In the genomic region with DNA sequence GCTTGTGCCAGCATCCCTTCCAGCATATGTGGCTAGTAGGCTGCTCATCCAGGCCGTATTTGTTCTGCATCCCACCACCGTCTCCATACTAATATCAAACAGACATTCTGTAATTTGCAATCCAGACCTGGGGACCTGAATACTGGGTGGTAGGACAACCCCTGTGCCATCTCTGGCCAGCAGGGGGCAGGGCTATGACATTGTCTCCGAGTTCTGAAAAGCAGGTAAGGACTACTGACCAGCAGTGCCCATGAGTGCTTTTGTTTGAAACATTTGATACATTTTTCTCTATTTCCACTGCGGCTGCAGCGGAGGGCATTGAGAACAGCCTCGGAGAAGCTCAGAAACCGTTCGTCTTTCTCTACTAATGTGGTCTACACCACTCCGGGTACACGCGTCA, we compare ENCODE assay signal across 11 mouse cellular contexts. TPM values are rescaled to one million over a fixed set of nuclear protein-coding genes. Genes with fewer than 3 reads are reported as not detected.
DNase-seq lines count a peak whose midpoint lies in the region; ATAC-seq and TF ChIP-seq lines count a peak whose summit lies in the region.
"Had no signal": no experiment of that assay in that cellular context is flagged by ENCODE, and none has a peak within 500 bp of the region (broad histone marks: within the 10 kb centered on the region; RNA-seq: fewer than 3 reads in every experiment).

No protein-coding gene starts in this region.

- no peaks in the 10 kb centered on the region for H3K27me3 ChIP-seq in cerebellum, adult 2 months (ENCODE audit: control insufficient read depth, insufficient read depth, low read length)
- no peaks in the 10 kb centered on the region for H3K27me3 ChIP-seq in limb, embryonic 10.5 days (ENCODE audit: low read depth, poor library complexity, severe bottlenecking)
- H3K27me3 ChIP-seq: embryonic facial prominence, embryonic 13.5 days had no signal

- H3K27ac ChIP-seq in cerebellum, adult 2 months (ENCODE audit: insufficient read depth, low read length): no peak overlapping the region
- H3K27ac ChIP-seq in limb, embryonic 10.5 days: no peak overlapping the region
- H3K27ac ChIP-seq: embryonic facial prominence, embryonic 13.5 days; macrophage had no signal

- no peak for ATAC-seq in megakaryocyte progenitor cell, adult 5-6 weeks (replicated peaks; ENCODE audit: poor library complexity)

- 82% methylated on average over 11 of the region's 11 CpGs for WGBS in cerebellum, adult 2 months
- WGBS in limb, embryonic 10.5 days: 87% methylated on average over 11 of the region's 11 CpGs

- TF ChIP-seq POLR2A in cerebellum, adult 2 months (IDR thresholded peaks at IDR 0.05; ENCODE audit: borderline replicate concordance, insufficient read depth, low read length): no peak

- DNase-seq in cerebellum, adult 2 months: peak; percentile 44 to 56
- DNase-seq in cerebellum, adult 11 months: no peak
- DNase-seq in ovary, postnatal 14 days (ENCODE audit: low spot score): peak; percentile 15
- DNase-seq in ovary, postnatal 36 days (ENCODE audit: low spot score): no peak
- peak; percentile 39 for DNase-seq in limb, embryonic 10.5 days (ENCODE audit: low spot score)
- DNase-seq in right cerebral cortex, postnatal 36 days (ENCODE audit: low spot score in 2 of 2): no peak
- no peak for DNase-seq in layer of hippocampus, adult 9-11 months

- peaks cover 36% of the 10 kb centered on the region for H3K4me1 ChIP-seq in cerebellum, adult 2 months (ENCODE audit: control insufficient read depth, insufficient read depth, low read length)
- H3K4me1 ChIP-seq in limb, embryonic 10.5 days: peaks cover 11% of the 10 kb centered on the region

- H3K36me3 ChIP-seq in limb, embryonic 10.5 days: no peaks in the 10 kb centered on the region
- H3K36me3 ChIP-seq: embryonic facial prominence, embryonic 13.5 days had no signal

- no peak overlapping the region for H3K4me3 ChIP-seq in cerebellum, adult 2 months (replicated peaks; ENCODE audit: insufficient read depth, low read depth, low read length)
- no peak overlapping the region for H3K4me3 ChIP-seq in limb, embryonic 10.5 days
- H3K4me3 ChIP-seq: embryonic facial prominence, embryonic 13.5 days had no signal

- no peaks in the 10 kb centered on the region for H3K9me3 ChIP-seq in limb, embryonic 10.5 days (replicated peaks)
- H3K9me3 ChIP-seq: embryonic facial prominence, embryonic 13.5 days had no signal

- peak; percentile 53; the same call in 1 of the 2 replicates for TF ChIP-seq CTCF in cerebellum, adult 2 months (IDR thresholded peaks at IDR 0.05; ENCODE audit: borderline replicate concordance, insufficient read depth, low read depth, low read length)

RNA-seq across cellular contexts. Expression of a gene that starts 44.0 kb away (rescaled TPM):
- polyA plus RNA-seq in cerebellum, adult 2 months (2012; rRNA removed): not detected in 2 replicates
- polyA plus RNA-seq in limb, embryonic 10.5 days (2016; fragmentation: Nextera tagmentation; extraction: Ambion mirVana): not detected in 2 replicates
- total RNA-seq in megakaryocyte progenitor cell, adult 5-6 weeks (2015): not detected in 2 replicates
- not detected in 2 replicates for total RNA-seq in megakaryocyte progenitor cell, adult 5-6 weeks (2017)
- polyA plus RNA-seq: embryonic facial prominence, embryonic 13.5 days; macrophage; spleen, adult 2 months had no signal

RNA-seq across cellular contexts. Expression of a gene that starts 53.2 kb away (rescaled TPM):
- polyA plus RNA-seq in cerebellum, adult 2 months (2012; rRNA removed): 1.1 and 1.3 TPM in 2 replicates
- 0.21 TPM in 1 of 2 replicates, not detected in the other for polyA plus RNA-seq in limb, embryonic 10.5 days (2016; fragmentation: Nextera tagmentation; extraction: Ambion mirVana)
- total RNA-seq in megakaryocyte progenitor cell, adult 5-6 weeks (2015): not detected in 2 replicates
- total RNA-seq in megakaryocyte progenitor cell, adult 5-6 weeks (2017): not detected in 2 replicates
- polyA plus RNA-seq: macrophage; spleen, adult 2 months had no signal

Comparison
In these comparisons a context has a peak if more than half of its experiments do, and no peak if none do; other contexts are left out.
1. DNase-seq: peak in cerebellum, adult 2 months (2 of 2), ovary, postnatal 14 days (single experiment) and limb, embryonic 10.5 days (single experiment); none in cerebellum, adult 11 months (single experiment), ovary, postnatal 36 days (single experiment), right cerebral cortex, postnatal 36 days (0 of 2) and layer of hippocampus, adult 9-11 months (single experiment).